Mouse (Mus musculus) cerebellum, adult 9-11 months (tissue): ENCODE data around the gene Fmo6.

Source experiments
- DNase-seq: peaks from one replicate; pipeline ENCODE4 v3.0.0; 2022

Fmo6 gene

GRCm38 (mm10) chr1:162937415-162937814 lies at the start of gene Fmo6:
TSS of gene Fmo6 (minus strand) at chr1:162937515.
- DNase-seq = no peak

GRCm38 (mm10) chr1:162986777-162987176 lies 49.5 kb upstream of the Fmo6 start:
- DNase-seq = no peak

- DNase-seq = no peak
Measured at GRCm38 (mm10) chr1:162986121-162986748, 48.9 kb upstream of the Fmo6 start.

DNA sequence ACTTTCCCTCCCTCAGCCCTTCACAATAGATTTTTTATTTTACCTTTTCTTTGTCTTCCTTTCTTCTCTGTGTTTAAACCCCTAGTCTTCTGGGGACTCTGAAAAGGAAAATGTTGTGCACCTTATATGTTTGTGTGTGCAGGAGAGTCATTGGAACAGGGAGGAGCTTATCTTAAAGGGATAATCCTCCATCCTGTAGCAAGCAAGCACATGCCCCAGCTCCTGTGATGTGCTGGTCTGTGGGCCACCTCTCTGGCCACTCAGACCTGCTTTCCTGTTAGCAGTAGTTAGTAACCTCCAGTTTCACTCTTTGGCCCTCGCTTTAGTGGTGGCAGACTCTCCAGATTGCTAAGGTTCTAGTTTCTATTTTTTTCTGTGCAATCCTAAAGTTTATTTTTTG lies 47.1 kb upstream of the Fmo6 start, which contains the start of gene Fmo3:
Gene Fmo3 (minus strand): TSS at position 101 of the 400 bp plus-strand sequence.
- no peak for DNase-seq

DNA sequence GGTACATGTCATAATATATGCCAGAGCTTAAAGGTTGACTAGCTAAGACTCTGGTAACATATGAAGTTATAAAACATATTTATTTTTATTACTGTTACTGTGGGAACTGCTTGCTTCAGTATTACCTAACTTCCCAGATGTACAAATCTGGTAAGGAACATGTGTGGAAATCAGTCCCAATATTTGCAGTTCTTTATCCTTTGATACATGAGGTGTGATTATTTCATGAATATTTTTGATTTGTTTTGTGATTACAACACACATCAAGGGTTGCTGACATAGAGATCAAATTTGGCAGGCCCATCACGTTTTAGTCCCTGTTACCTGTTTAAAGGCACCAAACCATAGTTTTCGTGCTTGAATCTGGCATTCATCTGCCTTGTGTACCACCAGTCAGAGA lies 26.2 kb upstream of the Fmo6 start:
- DNase-seq = no peak

- DNase-seq = no peak
Measured at GRCm38 (mm10) chr1:162957422-162957821, 20.1 kb upstream of the Fmo6 start.

- DNase-seq = no peak
Measured at GRCm38 (mm10) chr1:162953079-162953478, 15.8 kb upstream of the Fmo6 start.

DNA sequence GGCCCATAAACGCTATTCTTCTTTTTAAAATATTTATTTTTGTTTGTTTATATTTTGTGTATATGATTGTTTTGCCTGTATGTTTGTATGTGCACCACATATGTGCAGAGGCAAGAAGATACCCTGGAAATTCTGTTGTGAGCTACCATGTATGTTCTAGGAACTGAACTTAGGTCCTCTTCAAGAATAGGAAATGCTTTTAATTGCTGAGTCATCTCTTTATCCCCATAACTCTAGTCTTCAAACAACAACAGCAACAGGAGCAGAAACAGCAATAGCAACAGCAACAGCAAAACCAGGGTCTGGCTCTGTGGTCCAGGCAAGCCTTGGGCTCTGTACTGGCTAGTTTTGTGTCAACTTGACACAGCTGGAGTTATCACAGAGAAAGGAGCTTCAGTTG lies 12.4 kb upstream of the Fmo6 start:
- no peak for DNase-seq

DNA sequence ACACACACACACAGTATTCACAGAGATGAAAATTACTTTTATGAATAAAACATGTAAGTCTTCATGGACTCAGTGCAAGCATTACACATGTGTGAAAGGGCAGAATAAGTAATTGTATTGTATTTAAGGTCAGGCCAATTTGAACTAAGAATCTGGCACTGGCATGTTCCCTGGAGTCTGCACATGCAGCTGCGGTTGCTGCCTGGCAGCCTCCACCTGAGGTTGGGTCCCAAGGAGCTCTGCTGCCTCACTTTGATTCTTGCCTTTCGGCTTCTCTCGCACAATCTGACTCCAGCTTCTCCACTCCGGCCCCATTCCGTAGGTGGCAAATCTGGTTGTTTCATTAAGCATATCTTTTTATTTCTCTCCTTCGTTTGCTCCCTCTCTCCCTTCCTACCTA lies 10.6 kb upstream of the Fmo6 start:
- no peak for DNase-seq

DNA sequence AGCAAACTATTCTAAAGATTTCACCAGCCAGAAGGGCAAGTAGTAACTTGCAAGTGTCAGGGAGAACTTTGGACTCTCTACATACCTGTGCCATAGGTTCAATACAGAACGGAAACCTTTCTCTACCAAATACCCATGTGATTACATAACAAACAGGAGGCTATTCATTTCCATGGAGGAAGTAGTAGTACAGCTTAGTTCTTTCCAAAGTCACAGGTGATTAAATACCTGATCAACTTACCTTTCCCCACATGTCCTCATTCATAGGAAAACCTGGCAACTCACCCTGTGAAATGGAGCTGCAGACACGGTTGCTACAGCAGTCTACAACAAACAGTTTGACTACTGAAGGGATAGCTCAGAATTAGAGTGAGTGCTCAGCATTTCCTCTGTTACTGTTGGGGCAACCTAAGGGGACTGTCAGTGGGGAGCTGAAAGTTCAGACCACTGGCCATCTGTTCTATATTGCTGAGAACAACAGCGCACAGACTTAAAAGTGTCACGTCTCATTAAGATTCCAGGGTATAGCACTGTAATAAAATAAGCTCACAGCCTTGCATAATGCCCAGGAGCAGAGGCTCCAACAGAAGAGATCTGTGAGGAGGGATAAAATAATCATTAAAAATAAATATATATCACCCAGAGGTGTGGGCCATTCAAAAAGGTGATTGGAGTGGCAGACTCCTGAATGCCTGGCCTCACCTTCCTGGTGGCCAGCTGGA lies 9.7 kb upstream of the Fmo6 start:
- DNase-seq = no peak

DNA sequence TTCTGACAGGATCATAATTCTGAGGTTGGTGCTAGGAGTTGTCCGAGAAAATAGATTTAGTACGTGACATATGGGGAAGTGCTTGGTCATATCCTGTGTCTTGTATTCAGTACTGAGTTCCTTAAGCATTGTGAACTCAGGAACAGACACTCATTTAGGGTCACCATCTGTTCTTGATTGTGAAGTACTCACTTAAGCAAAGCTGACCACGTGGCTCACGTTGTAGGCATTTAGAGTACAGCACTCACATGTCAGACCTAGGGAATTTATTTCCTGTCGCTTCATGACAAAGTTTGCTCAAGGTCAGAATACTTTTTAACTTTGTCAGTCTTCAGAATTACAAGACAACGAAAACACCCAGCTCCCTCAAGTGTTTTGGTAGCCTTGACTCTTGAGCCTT lies 6.4 kb upstream of the Fmo6 start:
- no peak for DNase-seq

DNA sequence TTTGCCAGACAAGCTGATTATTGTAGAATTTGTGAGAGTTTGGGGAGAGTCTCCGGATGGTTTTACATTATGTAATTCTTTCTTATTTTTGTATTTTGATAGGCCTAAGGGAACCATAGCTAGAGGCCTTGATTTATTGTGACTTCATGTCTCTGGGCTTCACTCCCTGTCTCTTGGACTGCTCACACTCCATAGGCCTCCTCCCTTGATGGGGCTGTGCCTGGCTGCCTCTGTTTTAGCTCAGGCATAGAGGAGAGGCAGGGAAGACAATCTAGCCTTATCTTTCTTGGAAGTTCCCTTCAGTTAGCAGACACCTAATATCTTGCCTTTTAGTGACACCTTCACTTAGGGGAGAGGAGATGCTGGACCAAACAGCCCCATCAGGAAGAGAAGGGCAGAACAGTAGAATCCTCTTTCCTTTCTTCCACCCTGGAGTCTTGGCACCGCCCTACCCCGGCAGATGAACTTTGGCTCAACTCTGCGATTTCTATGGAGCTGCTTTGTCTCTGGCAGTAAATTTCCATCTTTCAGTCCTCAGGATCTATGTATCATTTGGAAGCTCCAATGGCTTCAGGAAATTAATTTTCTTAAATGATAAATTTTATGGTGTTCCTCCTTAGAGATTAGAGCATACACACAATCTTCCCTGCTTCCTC lies 1.5 kb upstream of the Fmo6 start:
- DNase-seq = no peak

GRCm38 (mm10) chr1:162937970-162938695 lies 818 bp upstream of the Fmo6 start:
- DNase-seq = no peak

DNA sequence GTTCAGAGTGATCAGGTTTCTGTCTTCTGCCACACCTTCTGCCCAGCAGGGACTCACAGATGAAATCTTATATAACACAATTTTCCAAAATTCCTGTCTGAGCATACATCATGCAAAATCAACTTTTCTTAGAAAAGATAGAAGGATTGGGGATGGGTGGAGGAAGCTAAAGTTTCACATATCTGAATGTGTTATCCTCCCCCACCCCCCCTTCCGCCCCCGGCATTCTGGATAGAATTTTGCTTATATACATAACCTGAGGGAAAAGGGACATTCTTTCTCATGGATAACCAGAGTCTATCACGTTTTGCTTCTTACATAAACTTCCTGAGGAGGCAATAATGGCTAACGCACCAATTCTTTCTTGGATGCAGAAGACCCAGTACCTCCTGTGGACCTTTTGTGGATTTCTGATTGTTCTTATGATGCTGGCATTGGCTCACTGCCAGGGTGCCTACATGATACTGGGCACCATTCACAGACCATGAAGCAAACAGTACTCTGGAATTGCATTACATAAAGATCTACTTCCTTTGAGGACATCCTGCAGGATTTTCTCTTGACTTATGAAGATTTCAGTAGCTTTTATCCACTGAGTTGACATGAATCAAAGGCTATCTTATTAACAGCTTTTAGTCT lies 2.8 kb downstream of the Fmo6 start:
- DNase-seq = no peak

GRCm38 (mm10) chr1:162932386-162932785 lies 4.9 kb downstream of the Fmo6 start:
- no peak for DNase-seq

- DNase-seq = no peak
Measured at GRCm38 (mm10) chr1:162931880-162932279, 5.4 kb downstream of the Fmo6 start.

DNA sequence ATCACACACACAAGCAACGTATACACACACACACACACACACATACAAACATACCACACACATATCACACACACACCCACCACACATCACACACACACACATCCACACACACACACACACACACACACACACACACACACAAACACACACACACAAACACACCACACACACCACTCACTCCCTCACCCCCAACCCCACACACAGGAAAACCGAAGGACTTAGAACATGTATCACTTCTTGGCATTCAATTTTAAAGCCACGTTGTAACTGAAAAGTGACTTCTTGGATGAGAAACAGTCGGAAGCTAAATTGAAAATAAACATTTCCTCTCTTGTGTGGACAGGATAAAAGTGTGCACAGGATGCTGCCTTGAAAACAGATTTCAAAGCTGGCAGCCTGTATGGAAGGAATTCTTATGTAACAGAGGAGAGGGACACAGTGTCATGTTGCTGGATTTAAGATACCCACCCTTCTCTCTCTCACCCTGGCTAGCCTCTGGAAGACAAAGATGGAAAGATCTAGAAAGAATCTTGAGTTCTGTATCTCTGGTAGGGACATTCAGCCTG lies 5.9 kb downstream of the Fmo6 start:
- DNase-seq = no peak

DNA sequence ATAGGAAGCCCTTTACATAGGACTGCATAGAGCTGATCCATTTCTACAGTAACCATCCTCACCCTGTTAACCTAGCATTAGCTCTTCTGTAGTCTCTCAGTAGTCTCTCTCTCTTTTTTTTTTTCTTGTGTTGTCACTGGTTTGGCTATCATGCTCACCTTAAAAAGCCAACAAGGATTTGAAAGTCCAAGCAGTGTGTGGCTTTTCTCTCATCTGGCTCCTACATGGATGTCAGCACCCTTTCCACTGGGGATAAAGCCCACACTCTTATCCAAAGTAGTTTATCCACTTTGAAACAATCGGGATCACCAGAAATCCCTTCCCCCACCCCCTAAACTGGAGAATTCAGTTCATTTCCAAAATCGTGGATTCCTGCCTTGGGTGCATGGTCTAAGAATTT lies 6.7 kb downstream of the Fmo6 start:
- DNase-seq = no peak

DNA sequence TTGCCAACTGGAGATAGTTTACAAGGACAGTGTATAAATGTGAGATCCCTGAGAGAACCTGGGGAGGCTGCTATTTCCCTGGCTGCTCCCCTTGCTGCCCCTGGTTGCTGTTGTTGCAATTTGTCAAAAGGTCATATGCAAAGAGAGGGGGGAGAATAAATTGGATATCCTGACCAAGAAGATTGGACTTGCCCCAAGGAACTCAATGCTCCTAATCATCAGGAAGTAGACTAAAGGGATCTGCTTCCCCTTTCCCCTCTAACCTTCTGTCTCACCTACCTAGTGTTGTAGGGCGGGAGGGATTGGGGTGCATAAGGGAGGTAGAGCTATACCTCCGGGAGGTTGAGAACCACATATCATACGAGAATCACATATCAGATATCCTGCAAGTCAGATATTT lies 8.2 kb downstream of the Fmo6 start:
- DNase-seq = no peak

DNA sequence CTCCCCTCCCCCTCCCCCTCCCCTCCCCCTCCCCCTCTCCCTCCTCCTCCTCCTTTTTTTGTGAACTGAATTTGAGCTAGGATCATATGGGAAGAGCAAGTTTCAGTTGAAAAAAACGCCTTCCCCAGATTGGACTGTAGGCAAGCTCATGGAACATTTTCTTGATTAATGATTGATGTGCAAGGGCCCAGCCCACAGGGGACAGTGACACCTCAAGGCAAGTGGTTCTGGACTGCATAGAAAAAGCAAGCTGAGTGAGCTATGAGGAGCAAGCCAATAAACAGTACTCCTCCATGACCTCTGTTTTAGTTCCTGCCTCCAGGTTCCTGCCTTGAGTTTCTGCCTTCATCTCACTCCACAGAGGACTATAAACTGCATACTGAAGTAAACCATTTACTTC lies 12.2 kb downstream of the Fmo6 start:
- no peak for DNase-seq

DNA sequence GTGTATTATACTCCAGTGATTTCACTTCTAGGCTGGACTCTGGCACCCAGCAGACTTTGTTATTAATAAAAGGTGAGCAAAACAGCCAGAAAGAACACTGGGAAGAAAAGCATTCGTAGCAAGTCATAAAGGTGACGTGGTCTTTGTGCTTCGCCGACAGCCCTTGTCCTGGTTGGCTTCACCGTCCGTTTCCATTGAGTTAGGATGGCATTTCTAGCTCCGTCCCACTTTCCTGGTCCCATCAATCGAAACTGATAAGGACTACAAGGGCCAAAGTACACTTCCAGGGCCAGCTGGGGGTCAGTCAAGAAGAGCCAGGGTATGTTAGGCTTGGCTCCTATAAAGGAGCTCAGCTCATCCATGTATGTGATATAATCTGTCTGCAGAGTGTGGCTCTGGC lies 20.7 kb downstream of the Fmo6 start:
- DNase-seq = no peak

DNA sequence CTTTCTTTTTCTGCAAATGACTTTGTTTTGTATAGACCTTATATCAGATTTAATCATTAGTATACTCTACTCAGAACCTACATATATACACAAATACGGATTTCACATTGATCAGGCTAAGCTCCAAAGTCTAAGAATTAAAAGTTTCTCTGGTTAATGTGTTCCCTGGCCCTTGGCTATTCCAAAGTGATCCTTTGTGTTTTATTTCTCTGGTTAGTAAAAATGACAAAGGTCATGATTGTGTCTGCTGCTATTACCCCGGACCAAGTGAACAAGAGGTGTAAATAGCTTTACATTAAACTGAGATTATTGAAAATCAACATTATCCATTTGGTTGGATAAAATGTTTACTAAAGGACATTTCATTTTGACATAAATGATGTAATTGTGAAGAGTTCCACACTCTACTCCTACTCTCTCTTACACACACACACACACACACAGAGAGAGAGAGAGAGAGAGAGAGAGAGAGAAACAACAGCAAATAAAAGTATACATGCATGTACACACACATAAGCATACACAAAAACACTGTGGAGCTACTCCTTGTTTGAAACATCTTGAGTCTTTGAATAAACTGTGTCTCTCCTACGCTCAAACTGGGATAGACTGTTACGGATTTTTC lies 22.3 kb downstream of the Fmo6 start:
- no peak for DNase-seq
